Mouse (Mus musculus) hindbrain, embryonic 15.5 days (tissue): ENCODE measurements around the gene Med22. TPM values are rescaled to one million over a fixed set of nuclear protein-coding genes. Genes with fewer than 3 reads are reported as not detected.

Source experiments
- ATAC-seq: fragments of 200-750 bp; cut with Nextera tagmentation; 2 replicates; pipeline ENCODE4 v1.8.0; 2017; ENCODE audit warnings: low read depth, moderate number of reproducible peaks, moderate TSS enrichment; ENCODE audit not compliant: low FRiP score
- H3K27ac ChIP-seq: fragments of 300-500 bp; sonication (generic); replicated peaks from 2 replicates; pipeline ENCODE4 v1.5.1; 2015; ENCODE audit warnings: mild to moderate bottlenecking, inconsistent platforms
- H3K27me3 ChIP-seq: fragments of 300-500 bp; sonication (generic); 2 replicates; pipeline ENCODE4 v1.6.1; 2015; ENCODE audit warnings: control low read depth, inconsistent platforms
- H3K36me3 ChIP-seq: fragments of 300-500 bp; sonication (generic); 2 replicates; pipeline ENCODE4 v1.6.1; 2015; ENCODE audit warnings: control low read depth, inconsistent platforms
- H3K4me1 ChIP-seq: fragments of 300-500 bp; sonication (generic); replicated peaks from 2 replicates; pipeline ENCODE4 v1.6.1; 2015; ENCODE audit warnings: control low read depth, inconsistent platforms
- H3K4me2 ChIP-seq: fragments of 300-500 bp; sonication (generic); 2 replicates; pipeline ENCODE4 v1.6.1; 2015; ENCODE audit warnings: moderate library complexity, mild to moderate bottlenecking, inconsistent platforms
- H3K4me3 ChIP-seq: fragments of 300-500 bp; sonication (generic); 2 replicates; pipeline ENCODE4 v1.5.1; 2015; ENCODE audit warnings: mild to moderate bottlenecking, inconsistent platforms
- H3K9ac ChIP-seq: fragments of 300-500 bp; sonication (generic); 2 replicates; pipeline ENCODE4 v1.6.1; 2015; ENCODE audit warnings: inconsistent platforms
- H3K9me3 ChIP-seq: fragments of 300-500 bp; sonication (generic); 2 replicates; pipeline ENCODE4 v1.6.1; 2016; ENCODE audit warnings: control low read depth, inconsistent platforms
- WGBS: fragments of 180-500 bp; shearing (Covaris S2); methylation state at CpG from one replicate; pipeline ENCODE4 v1.1.7; 2015; 5-methylcytosine and 5-hydroxymethylcytosine counted together
- polyA plus RNA-seq: library from polyadenylated mRNA; unstranded; fragments of >200 nt; fragmentation: Nextera tagmentation; extraction: Ambion mirVana; gene quantifications from 2 replicates; pipeline ENCODE4 v1.2.1, GENCODE M21; 2015

Med22 gene
- polyA plus RNA-seq, 1 experiment from 2014 or later = 126 TPM

- Histone ChIP-seq H3K4me2 (no peak overlapping the region), H3K27me3 (no peaks in the 10 kb centered on the region), H3K4me1 (peaks cover 62% of the 10 kb centered on the region), H3K4me3 (no peak overlapping the region), H3K9me3 (no peaks in the 10 kb centered on the region), H3K9ac (no peak overlapping the region), H3K36me3 (peaks cover 34% of the 10 kb centered on the region), H3K27ac (no peak overlapping the region)
- ATAC-seq = no peak
- WGBS = 86% methylated on average over 17 of the region's 17 CpGs
Observed at GRCm38 (mm10) chr2:26913416-26914147, 3.1 kb upstream of the Med22 start.

- WGBS = 78% methylated on average over 5 of the region's 5 CpGs
- ATAC-seq = no peak
- peaks cover 59% of the 10 kb centered on the region for H3K4me1 ChIP-seq
Observed at GRCm38 (mm10) chr2:26912253-26912770, 1.8 kb upstream of the Med22 start.

GRCm38 (mm10) chr2:26910994-26911765 is 703 bp upstream of the Med22 start:
- peaks cover 48% of the 10 kb centered on the region for H3K36me3 ChIP-seq
- H3K4me2 ChIP-seq = peak overlapping the region; percentile 89
- H3K27ac ChIP-seq = peak overlapping the region; percentile 93
- under 1% methylated on average over 37 of the region's 37 CpGs for WGBS
- H3K9me3 ChIP-seq = no peaks in the 10 kb centered on the region
- peak; percentile 31 for ATAC-seq
- peak overlapping the region; percentile 84 for H3K4me3 ChIP-seq
- peaks cover 56% of the 10 kb centered on the region for H3K4me1 ChIP-seq
- H3K9ac ChIP-seq = peak overlapping the region; percentile 95
- H3K27me3 ChIP-seq = no peaks in the 10 kb centered on the region

More at GRCm38 (mm10) chr2:26912253-26912770, 1.8 kb upstream of the Med22 start:
- Histone ChIP-seq H3K27me3 (no peaks in the 10 kb centered on the region), H3K9ac (peak overlapping the region; percentile 95; the same call in 1 of the 2 replicates), H3K36me3 (peaks cover 37% of the 10 kb centered on the region), H3K27ac (no peak overlapping the region), H3K9me3 (no peaks in the 10 kb centered on the region), H3K4me2 (peak overlapping the region; percentile 89), H3K4me3 (peak overlapping the region; percentile 84)

- Histone ChIP-seq H3K9me3 (no peaks in the 10 kb centered on the region), H3K27ac (peak overlapping the region; percentile 93; the same call in 1 of the 2 replicates), H3K4me2 (peak overlapping the region; percentile 77), H3K36me3 (peaks cover 55% of the 10 kb centered on the region), H3K4me1 (peaks cover 41% of the 10 kb centered on the region), H3K9ac (peak overlapping the region; percentile 77), H3K27me3 (no peaks in the 10 kb centered on the region), H3K4me3 (peak overlapping the region; percentile 84)
- no peak for ATAC-seq
Observed at GRCm38 (mm10) chr2:26909387-26909784, 1.1 kb downstream of the Med22 start.

- WGBS = 89% methylated on average over 18 of the region's 18 CpGs
Observed at GRCm38 (mm10) chr2:26908710-26909386, 1.6 kb downstream of the Med22 start.

GRCm38 (mm10) chr2:26907109-26907508 is 3.4 kb downstream of the Med22 start:
- H3K9ac ChIP-seq = no peak overlapping the region
- H3K36me3 ChIP-seq = peaks cover 32% of the 10 kb centered on the region
- no peak overlapping the region for H3K4me2 ChIP-seq
- H3K4me1 ChIP-seq = peaks cover 44% of the 10 kb centered on the region
- no peaks in the 10 kb centered on the region for H3K9me3 ChIP-seq
- 50% methylated on average over 4 of the region's 4 CpGs for WGBS
- ATAC-seq = no peak
- no peak overlapping the region for H3K27ac ChIP-seq
- no peaks in the 10 kb centered on the region for H3K27me3 ChIP-seq
- no peak overlapping the region for H3K4me3 ChIP-seq

More at GRCm38 (mm10) chr2:26908710-26909386, 1.6 kb downstream of the Med22 start:
- Histone ChIP-seq H3K9me3 (no peaks in the 10 kb centered on the region), H3K27me3 (no peaks in the 10 kb centered on the region), H3K4me3 (peak overlapping the region; percentile 84), H3K4me2 (peak overlapping the region; percentile 77), H3K36me3 (peaks cover 50% of the 10 kb centered on the region), H3K27ac (no peak overlapping the region), H3K4me1 (peaks cover 41% of the 10 kb centered on the region), H3K9ac (peak overlapping the region; percentile 32)
- ATAC-seq = no peak

- no peak overlapping the region for H3K4me3 ChIP-seq
- H3K36me3 ChIP-seq = peaks cover 32% of the 10 kb centered on the region
- WGBS = 96% methylated on average over 3 of the region's 3 CpGs
- H3K9ac ChIP-seq = no peak overlapping the region
- no peak overlapping the region for H3K27ac ChIP-seq
- no peaks in the 10 kb centered on the region for H3K27me3 ChIP-seq
- peaks cover 44% of the 10 kb centered on the region for H3K4me1 ChIP-seq
- H3K9me3 ChIP-seq = no peaks in the 10 kb centered on the region
- H3K4me2 ChIP-seq = no peak overlapping the region
- no peak for ATAC-seq
Observed at GRCm38 (mm10) chr2:26906431-26906830, 4.0 kb downstream of the Med22 start.

GRCm38 (mm10) chr2:26905936-26906335 is 4.5 kb downstream of the Med22 start:
- no peak overlapping the region for H3K9ac ChIP-seq
- WGBS = 92% methylated on average over 2 of the region's 2 CpGs
- H3K4me1 ChIP-seq = peaks cover 49% of the 10 kb centered on the region
- no peak overlapping the region for H3K4me2 ChIP-seq
- H3K27ac ChIP-seq = no peak overlapping the region
- no peak for ATAC-seq
- peaks cover 32% of the 10 kb centered on the region for H3K36me3 ChIP-seq
- H3K9me3 ChIP-seq = no peaks in the 10 kb centered on the region
- H3K27me3 ChIP-seq = no peaks in the 10 kb centered on the region
- no peak overlapping the region for H3K4me3 ChIP-seq

- Histone ChIP-seq H3K9me3 (no peaks in the 10 kb centered on the region), H3K27ac (peak overlapping the region; percentile 82), H3K9ac (peak overlapping the region; percentile 68), H3K4me3 (peak overlapping the region; percentile 69), H3K4me2 (peak overlapping the region; percentile 66), H3K36me3 (peaks cover 48% of the 10 kb centered on the region), H3K27me3 (no peaks in the 10 kb centered on the region), H3K4me1 (peaks cover 42% of the 10 kb centered on the region)
- WGBS = 13% methylated on average over 7 of the region's 7 CpGs
- ATAC-seq = no peak
Observed at GRCm38 (mm10) chr2:26903311-26903710, 7.2 kb downstream of the Med22 start.

- Histone ChIP-seq H3K36me3 (peaks cover 48% of the 10 kb centered on the region), H3K9me3 (no peaks in the 10 kb centered on the region)
- peak; percentile 96 for ATAC-seq
Observed at GRCm38 (mm10) chr2:26902467-26903220, 7.8 kb downstream of the Med22 start, which contains the start of gene Surf6. Gene Surf6, minus strand, starts transcription at chr2:26902879.

GRCm38 (mm10) chr2:26901834-26902400 is 8.6 kb downstream of the Med22 start:
- no peaks in the 10 kb centered on the region for H3K27me3 ChIP-seq
- WGBS = 18% methylated on average over 7 of the region's 7 CpGs
- H3K27ac ChIP-seq = no peak overlapping the region
- H3K9ac ChIP-seq = peak overlapping the region; percentile 68
- H3K4me1 ChIP-seq = peaks cover 31% of the 10 kb centered on the region
- peaks cover 48% of the 10 kb centered on the region for H3K36me3 ChIP-seq
- peak overlapping the region; percentile 66 for H3K4me2 ChIP-seq
- ATAC-seq = no peak
- peak overlapping the region; percentile 69 for H3K4me3 ChIP-seq
- H3K9me3 ChIP-seq = no peaks in the 10 kb centered on the region

More at GRCm38 (mm10) chr2:26902467-26903220, 7.8 kb downstream of the Med22 start, which contains the start of gene Surf6:
- peaks cover 38% of the 10 kb centered on the region for H3K4me1 ChIP-seq
- H3K27ac ChIP-seq = peak within 1 kb of the TSS; percentile 82
- no peaks in the 10 kb centered on the region for H3K27me3 ChIP-seq
- H3K4me2 ChIP-seq = peak within 1 kb of the TSS; percentile 66
- peak within 1 kb of the TSS; percentile 68 for H3K9ac ChIP-seq
- whole genome bisulfite sequencing = under 1% methylated on average over 41 of the region's 41 CpGs
- peak within 1 kb of the TSS; percentile 69 for H3K4me3 ChIP-seq
